Mouse (Mus musculus): Measurements from ENCODE around the gene Lrsam1.

DNA sequence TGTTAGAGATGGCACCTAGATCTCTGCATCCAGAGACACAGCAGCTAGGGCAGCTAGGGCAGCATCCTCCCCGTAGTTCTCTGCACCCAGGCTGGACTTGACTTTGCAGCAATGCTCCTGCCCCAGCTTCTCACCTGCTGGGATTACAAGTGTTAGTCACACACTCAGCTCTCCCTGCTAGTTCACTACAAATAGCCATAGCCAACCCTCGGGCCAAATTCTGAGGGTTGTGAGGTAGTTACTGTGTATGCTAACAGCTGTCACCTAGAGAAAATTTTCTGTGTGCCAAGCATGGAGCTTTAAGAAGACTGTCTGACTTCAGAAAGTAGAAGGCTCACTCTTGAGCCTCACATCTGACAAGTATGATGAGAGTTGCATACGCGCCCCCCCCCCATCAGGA, 36.4 kb upstream of the Lrsam1 start:
- TF ChIP-seq CHD2 (IDR thresholded peaks at IDR 0.05; ENCODE audit: low read depth, low read length) = no peak
- TF ChIP-seq MAFK (IDR thresholded peaks at IDR 0.05; ENCODE audit: insufficient read depth, low read depth, low read length) = no peak
- TF ChIP-seq HCFC1 (IDR thresholded peaks at IDR 0.05; ENCODE audit: borderline replicate concordance, insufficient read depth, low read length) = no peak
- no peak for TF ChIP-seq ZNF384 (IDR thresholded peaks at IDR 0.05; ENCODE audit: low read depth, low read length)
- no peak for TF ChIP-seq ZC3H11A (IDR thresholded peaks at IDR 0.05; ENCODE audit: borderline replicate concordance, low read depth, low read length)
